Mouse (Mus musculus) frontal cortex, adult 2 months (tissue): ENCODE results near the gene Arhgef39. TPM values are rescaled to one million over a fixed set of nuclear protein-coding genes. Genes with fewer than 3 reads are reported as not detected.

Experiments
- DNase-seq, 2 experiments: peaks; one replicate each; pipeline ENCODE4 v3.0.0; 2022; ENCODE audit warnings: low spot score in 1 of 2; ENCODE audit errors: extremely low spot score in 1 of 2
- polyA plus RNA-seq: library from polyadenylated mRNA; depleted of rRNA; stranded (reverse); fragments of >200 nt; gene quantifications from 2 replicates; pipeline ENCODE4 v1.2.3, GENCODE M21; 2012; rRNA removed

Arhgef39 gene
- 1.3 and 1.6 TPM in 2 replicates for polyA plus RNA-seq

- DNase-seq, result peak in 1 of 2 experiments; percentile 77
Observed at GRCm38 (mm10) chr4:43499407-43500333, at the start of gene Arhgef39. Gene Arhgef39 (minus strand): TSS chr4:43499695.

GRCm38 (mm10) chr4:43549055-43549454 lies 49.6 kb upstream of the Arhgef39 start:
- no peak for DNase-seq

- no peak for DNase-seq
Observed at GRCm38 (mm10) chr4:43547160-43547559, 47.7 kb upstream of the Arhgef39 start.

GRCm38 (mm10) chr4:43546375-43547047 lies 47.0 kb upstream of the Arhgef39 start:
- no peak for DNase-seq

- no peak for DNase-seq
Observed at GRCm38 (mm10) chr4:43542044-43542443, 42.5 kb upstream of the Arhgef39 start.

GRCm38 (mm10) chr4:43536031-43536430 lies 36.5 kb upstream of the Arhgef39 start:
- no peak for DNase-seq

GRCm38 (mm10) chr4:43535628-43536027 lies 36.1 kb upstream of the Arhgef39 start:
- no peak for DNase-seq

- DNase-seq, result no peak
Observed at GRCm38 (mm10) chr4:43533270-43533669, 33.8 kb upstream of the Arhgef39 start.

- peak; percentile 60 to 89 for DNase-seq
Observed at GRCm38 (mm10) chr4:43530581-43530980, 31.1 kb upstream of the Arhgef39 start.

GRCm38 (mm10) chr4:43530081-43530501 lies 30.6 kb upstream of the Arhgef39 start:
- no peak for DNase-seq

- DNase-seq, result no peak
Observed at GRCm38 (mm10) chr4:43528487-43528886, 29.0 kb upstream of the Arhgef39 start.

- DNase-seq, result no peak
Observed at GRCm38 (mm10) chr4:43527880-43528279, 28.4 kb upstream of the Arhgef39 start.

GRCm38 (mm10) chr4:43519956-43520355 lies 20.5 kb upstream of the Arhgef39 start:
- peak; percentile 76 to 95 for DNase-seq

GRCm38 (mm10) chr4:43519551-43519950 lies 20.1 kb upstream of the Arhgef39 start:
- DNase-seq, result no peak

- DNase-seq, result no peak
Observed at GRCm38 (mm10) chr4:43515764-43516708, 16.5 kb upstream of the Arhgef39 start.

GRCm38 (mm10) chr4:43513791-43514190 lies 14.3 kb upstream of the Arhgef39 start:
- no peak for DNase-seq

- DNase-seq, result no peak
Observed at GRCm38 (mm10) chr4:43513300-43513699, 13.8 kb upstream of the Arhgef39 start.

- DNase-seq, result no peak
Observed at GRCm38 (mm10) chr4:43512653-43513052, 13.2 kb upstream of the Arhgef39 start.

GRCm38 (mm10) chr4:43511675-43512454 lies 12.4 kb upstream of the Arhgef39 start:
- no peak for DNase-seq

GRCm38 (mm10) chr4:43509109-43509508 lies 9.6 kb upstream of the Arhgef39 start:
- DNase-seq, result no peak
